Comparison of ENCODE assay signal across 22 mouse cellular contexts in genomic region chr7:117982177-117982576, GRCm38 (mm10).
DNase-seq lines count a peak whose midpoint lies in the region; ATAC-seq lines count a peak whose summit lies in the region.
"Had no signal": no experiment of that assay in that cellular context is flagged by ENCODE, and none has a peak within 500 bp of the region (broad histone marks: within the 10 kb centered on the region; RNA-seq: fewer than 3 reads in every experiment).

No protein-coding gene starts in this region.

- peak; percentile 5 for DNase-seq in heart, adult 11 months
- DNase-seq in heart, postnatal 10 days = no peak
- peak; percentile 46 for DNase-seq in brain, adult 2 months (ENCODE audit: low read depth, low spot score)
- DNase-seq in left cerebral cortex, postnatal 4 days = no peak
- DNase-seq in liver = no peak
- no peak for DNase-seq in spleen, postnatal 36 days (ENCODE audit: low spot score in 2 of 2)
- DNase-seq: adrenal gland, adult 2 months; adrenal gland, postnatal 10 days; adrenal gland, postnatal 25 days; B cell, adult 2 months; cerebellum, adult 11-12 months; cerebellum, adult 8-10 months; cerebellum, adult 9-11 months; cerebellum, postnatal 14 days; cerebellum, postnatal 36 days; embryo, embryonic 11 days; forebrain, postnatal 0 days had no signal

- peak; percentile 61 for ATAC-seq in CD4-positive, CD25-positive, alpha-beta regulatory T cell, adult 4 months
- peak; percentile 35 for ATAC-seq in inflammation-experienced regulatory T-cells, adult 6 months
- ATAC-seq: forebrain, embryonic 13.5 days; forebrain, embryonic 15.5 days; forebrain, postnatal 0 days; Patski had no signal

- intact Hi-C loops in heart, postnatal 10 days (cut with DNase I) = no loop called here
- intact Hi-C loops in left cerebral cortex, postnatal 4 days (cut with DNase I) = no loop called here

Comparison
In these comparisons a context has a peak if more than half of its experiments do, and no peak if none do; other contexts are left out.
1. DNase-seq: peak in heart, adult 11 months (single experiment) and brain, adult 2 months (single experiment); none in heart, postnatal 10 days (0 of 2), left cerebral cortex, postnatal 4 days (single experiment), liver (single experiment) and spleen, postnatal 36 days (0 of 2).